Mouse (Mus musculus): ENCODE data around the gene Zc3h13. TPM values are rescaled to one million over a fixed set of nuclear protein-coding genes. Genes with fewer than 3 reads are reported as not detected.

The Zc3h13 gene
- polyA plus RNA-seq, 1 experiment, result 9.8 TPM

DNA sequence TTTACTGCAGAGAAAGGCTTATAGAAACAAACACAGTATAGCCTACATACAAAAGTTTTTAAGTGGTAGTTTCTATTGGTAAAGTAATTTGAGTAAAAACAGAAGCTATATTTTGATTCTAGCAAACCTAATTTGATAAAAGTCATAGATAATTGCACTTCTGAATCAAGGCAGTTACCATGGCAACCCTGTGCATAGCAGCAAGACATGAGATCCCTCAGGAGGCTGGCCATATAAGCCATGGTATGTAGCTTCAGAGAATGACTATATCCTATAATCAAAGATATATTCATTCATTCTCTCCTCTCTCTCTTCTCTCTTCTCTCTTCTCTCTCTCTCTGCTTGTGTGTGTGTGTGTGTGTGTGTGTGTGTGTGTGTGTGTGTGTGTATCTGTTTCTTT lies 23.7 kb downstream of the Zc3h13 start:
- no peak overlapping the region for H3K4me3 ChIP-seq (ENCODE audit: insufficient read depth, poor library complexity, severe bottlenecking)

DNA sequence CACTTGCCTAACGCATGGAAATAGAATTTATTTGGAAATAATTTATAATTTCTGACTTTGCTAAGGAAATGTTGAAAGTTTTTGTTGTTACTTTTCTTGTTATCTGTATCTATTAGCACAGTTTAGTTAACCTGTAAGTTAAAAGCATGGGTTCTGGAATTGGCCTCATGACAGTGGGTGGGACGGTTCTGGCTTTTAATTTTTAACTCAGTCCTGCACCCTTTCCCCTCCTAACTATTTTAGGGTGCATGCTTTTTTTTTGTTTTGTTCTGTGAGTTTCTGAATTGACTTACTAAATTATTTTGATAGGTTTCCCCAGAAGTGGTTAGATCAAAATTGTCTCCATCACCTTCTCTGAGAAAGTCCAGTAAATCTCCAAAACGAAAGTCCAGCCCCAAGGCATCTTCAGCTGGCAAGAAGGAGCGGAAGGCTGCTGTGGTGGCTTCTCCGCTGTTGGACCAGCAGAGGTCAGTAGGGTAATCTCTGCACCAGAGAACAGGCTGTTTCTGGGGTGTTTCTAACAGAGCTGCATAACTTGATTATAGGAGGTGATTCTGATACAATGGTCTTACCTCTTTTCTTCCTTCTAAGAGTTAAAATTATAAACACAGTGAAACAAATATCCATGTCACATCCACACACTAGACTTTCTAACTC lies 25.3 kb downstream of the Zc3h13 start:
- no peak for TF ChIP-seq CTCF (IDR thresholded peaks at IDR 0.05; ENCODE audit: control insufficient read depth, insufficient read depth, insufficient read length)
- TF ChIP-seq MYOD1 (IDR thresholded peaks at IDR 0.05; ENCODE audit: control insufficient read depth, insufficient read length, low read depth), result no peak
- no peak for TF ChIP-seq MAX (IDR thresholded peaks at IDR 0.05)
- TF ChIP-seq FOSL1 (IDR thresholded peaks at IDR 0.05; ENCODE audit: insufficient read depth, low read length, poor library complexity, severe bottlenecking), result no peak
- TF ChIP-seq MYOG (IDR thresholded peaks at IDR 0.05; ENCODE audit: control insufficient read depth, extremely low read depth, insufficient read length), result no peak
- no peak for TF ChIP-seq USF1 (IDR thresholded peaks at IDR 0.05; ENCODE audit: low read depth)
- TF ChIP-seq CEBPB (IDR thresholded peaks at IDR 0.05; ENCODE audit: low read depth), result no peak
- no peak overlapping the region for H3ac ChIP-seq (ENCODE audit: control insufficient read depth, insufficient read length, low read depth)
- no peak overlapping the region for H3K4me3 ChIP-seq (ENCODE audit: insufficient read depth, poor library complexity, severe bottlenecking)
- H3K36me3 ChIP-seq (ENCODE audit: control insufficient read depth, insufficient read depth), result no peaks in the 10 kb centered on the region
- no peaks in the 10 kb centered on the region for H3K27me3 ChIP-seq (ENCODE audit: control insufficient read depth, insufficient read depth, insufficient read length)
- H3K79me3 ChIP-seq (ENCODE audit: low read depth), result no peaks in the 10 kb centered on the region
- H3K79me2 ChIP-seq (ENCODE audit: control insufficient read depth, insufficient read depth), result no peaks in the 10 kb centered on the region

More for the DNA sequence above, 23.7 kb downstream of the Zc3h13 start:
- TF ChIP-seq CTCF (IDR thresholded peaks at IDR 0.05; ENCODE audit: control insufficient read depth, insufficient read depth, insufficient read length), result no peak
- TF ChIP-seq CEBPB (IDR thresholded peaks at IDR 0.05; ENCODE audit: low read depth), result no peak
- no peak for TF ChIP-seq MYOD1 (IDR thresholded peaks at IDR 0.05; ENCODE audit: control insufficient read depth, insufficient read length, low read depth)
- TF ChIP-seq USF1 (IDR thresholded peaks at IDR 0.05; ENCODE audit: low read depth), result no peak
- TF ChIP-seq MAX (IDR thresholded peaks at IDR 0.05), result no peak
- no peak for TF ChIP-seq MYOG (IDR thresholded peaks at IDR 0.05; ENCODE audit: control insufficient read depth, extremely low read depth, insufficient read length)
- TF ChIP-seq FOSL1 (IDR thresholded peaks at IDR 0.05; ENCODE audit: insufficient read depth, low read length, poor library complexity, severe bottlenecking), result no peak
- Histone ChIP-seq H3K27me3 (ENCODE audit: control insufficient read depth, insufficient read depth, insufficient read length) (no peaks in the 10 kb centered on the region), H3ac (ENCODE audit: control insufficient read depth, insufficient read length, low read depth) (no peak overlapping the region), H3K79me2 (ENCODE audit: control insufficient read depth, insufficient read depth) (no peaks in the 10 kb centered on the region), H3K36me3 (ENCODE audit: control insufficient read depth, insufficient read depth) (no peaks in the 10 kb centered on the region), H3K79me3 (ENCODE audit: low read depth) (peaks cover 1% of the 10 kb centered on the region)

DNA sequence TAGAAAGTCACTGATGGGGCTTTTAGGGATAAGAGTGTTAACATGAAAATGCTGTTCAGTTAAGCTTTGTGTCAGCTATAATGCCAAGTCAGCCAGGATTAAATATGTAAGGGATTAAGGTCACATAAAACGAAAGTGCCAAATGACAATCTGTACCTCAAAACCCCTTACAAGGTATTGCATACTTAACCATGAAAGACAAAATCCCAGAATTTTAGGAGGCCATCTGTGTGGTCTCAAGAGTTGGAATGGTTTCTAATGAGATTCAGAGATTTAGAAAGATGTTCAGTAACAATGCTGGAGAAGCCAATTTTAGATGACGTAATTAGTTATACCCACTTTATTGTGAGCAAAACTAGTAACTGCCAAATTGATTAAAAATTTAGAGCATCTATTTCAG lies 30.3 kb downstream of the Zc3h13 start:
- no peak for TF ChIP-seq CTCF (IDR thresholded peaks at IDR 0.05; ENCODE audit: control insufficient read depth, insufficient read depth, insufficient read length)
- no peak for TF ChIP-seq USF1 (IDR thresholded peaks at IDR 0.05; ENCODE audit: low read depth)
- TF ChIP-seq FOSL1 (IDR thresholded peaks at IDR 0.05; ENCODE audit: insufficient read depth, low read length, poor library complexity, severe bottlenecking), result no peak
- Histone ChIP-seq H3K27me3 (ENCODE audit: control insufficient read depth, insufficient read depth, insufficient read length) (no peaks in the 10 kb centered on the region), H3K79me2 (ENCODE audit: control insufficient read depth, insufficient read depth) (no peaks in the 10 kb centered on the region), H3ac (ENCODE audit: control insufficient read depth, insufficient read length, low read depth) (no peak overlapping the region), H3K79me3 (ENCODE audit: low read depth) (no peaks in the 10 kb centered on the region), H3K4me3 (ENCODE audit: insufficient read depth, poor library complexity, severe bottlenecking) (no peak overlapping the region), H3K36me3 (ENCODE audit: control insufficient read depth, insufficient read depth) (peaks cover 17% of the 10 kb centered on the region)

DNA sequence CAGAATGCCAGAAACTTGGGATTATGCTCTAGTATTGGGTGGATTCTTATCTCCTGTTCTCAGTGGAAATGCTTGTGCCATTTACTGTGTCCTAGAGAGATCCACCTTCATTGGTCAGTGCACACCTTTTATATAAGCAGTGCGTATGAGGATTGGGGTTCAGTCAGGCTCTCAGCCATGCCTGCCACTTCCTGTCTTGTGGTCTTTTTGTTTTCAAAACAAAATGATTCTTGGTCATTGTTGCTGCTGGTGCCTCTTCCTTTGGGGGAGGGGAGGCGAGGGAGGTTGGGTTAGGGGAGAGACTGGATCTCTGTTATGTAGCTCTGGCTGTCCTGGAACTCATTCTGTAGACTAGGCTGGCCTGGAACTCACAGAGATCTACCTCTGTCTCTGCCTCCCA lies 34.6 kb downstream of the Zc3h13 start:
- Histone ChIP-seq H3K27me3 (ENCODE audit: control insufficient read depth, insufficient read depth, insufficient read length) (no peaks in the 10 kb centered on the region), H3ac (ENCODE audit: control insufficient read depth, insufficient read length, low read depth) (no peak overlapping the region), H3K4me3 (ENCODE audit: insufficient read depth, poor library complexity, severe bottlenecking) (no peak overlapping the region), H3K36me3 (ENCODE audit: control insufficient read depth, insufficient read depth) (peaks cover 35% of the 10 kb centered on the region), H3K79me2 (ENCODE audit: control insufficient read depth, insufficient read depth) (no peaks in the 10 kb centered on the region), H3K79me3 (ENCODE audit: low read depth) (no peaks in the 10 kb centered on the region)
- TF ChIP-seq CTCF (IDR thresholded peaks at IDR 0.05; ENCODE audit: control insufficient read depth, insufficient read depth, insufficient read length) (no peak), CEBPB (IDR thresholded peaks at IDR 0.05; ENCODE audit: low read depth) (no peak), MYOG (IDR thresholded peaks at IDR 0.05; ENCODE audit: control insufficient read depth, extremely low read depth, insufficient read length) (no peak), MYOD1 (IDR thresholded peaks at IDR 0.05; ENCODE audit: control insufficient read depth, insufficient read length, low read depth) (no peak), MAX (IDR thresholded peaks at IDR 0.05) (no peak), USF1 (IDR thresholded peaks at IDR 0.05; ENCODE audit: low read depth) (no peak), FOSL1 (IDR thresholded peaks at IDR 0.05; ENCODE audit: insufficient read depth, low read length, poor library complexity, severe bottlenecking) (no peak)

DNA sequence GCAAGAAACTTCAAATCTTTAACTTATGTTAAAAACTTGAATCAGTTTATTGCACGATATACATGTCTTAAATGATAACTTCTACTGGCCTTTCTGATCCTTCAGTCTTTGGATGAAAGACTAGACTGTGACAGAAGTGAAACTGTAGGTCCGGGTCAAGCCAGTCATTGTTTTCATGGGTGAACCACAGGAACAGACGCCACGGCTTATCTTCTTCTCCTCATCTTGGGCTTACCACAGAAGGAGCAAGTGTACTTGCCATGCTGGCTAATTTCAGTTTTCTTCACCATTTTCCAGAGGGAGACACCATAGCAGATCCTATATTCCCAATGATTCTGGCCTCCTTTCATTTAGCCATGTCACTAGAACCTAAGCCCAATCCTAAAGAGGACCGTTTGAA lies 36.1 kb downstream of the Zc3h13 start:
- H3K36me3 ChIP-seq (ENCODE audit: control insufficient read depth, insufficient read depth), result peaks cover 35% of the 10 kb centered on the region
- no peak overlapping the region for H3K4me3 ChIP-seq (ENCODE audit: insufficient read depth, poor library complexity, severe bottlenecking)
- no peaks in the 10 kb centered on the region for H3K79me2 ChIP-seq (ENCODE audit: control insufficient read depth, insufficient read depth)
- TF ChIP-seq CTCF (IDR thresholded peaks at IDR 0.05; ENCODE audit: control insufficient read depth, insufficient read depth, insufficient read length), result no peak
- TF ChIP-seq FOSL1 (IDR thresholded peaks at IDR 0.05; ENCODE audit: insufficient read depth, low read length, poor library complexity, severe bottlenecking), result no peak
- no peak for TF ChIP-seq MYOG (IDR thresholded peaks at IDR 0.05; ENCODE audit: control insufficient read depth, extremely low read depth, insufficient read length)
- no peak for TF ChIP-seq MYOD1 (IDR thresholded peaks at IDR 0.05; ENCODE audit: control insufficient read depth, insufficient read length, low read depth)
- no peak for TF ChIP-seq CEBPB (IDR thresholded peaks at IDR 0.05; ENCODE audit: low read depth)
- TF ChIP-seq MAX (IDR thresholded peaks at IDR 0.05), result no peak
- no peak for TF ChIP-seq USF1 (IDR thresholded peaks at IDR 0.05; ENCODE audit: low read depth)
- no peaks in the 10 kb centered on the region for H3K27me3 ChIP-seq (ENCODE audit: control insufficient read depth, insufficient read depth, insufficient read length)
- no peak overlapping the region for H3ac ChIP-seq (ENCODE audit: control insufficient read depth, insufficient read length, low read depth)
- no peaks in the 10 kb centered on the region for H3K79me3 ChIP-seq (ENCODE audit: low read depth)

DNA sequence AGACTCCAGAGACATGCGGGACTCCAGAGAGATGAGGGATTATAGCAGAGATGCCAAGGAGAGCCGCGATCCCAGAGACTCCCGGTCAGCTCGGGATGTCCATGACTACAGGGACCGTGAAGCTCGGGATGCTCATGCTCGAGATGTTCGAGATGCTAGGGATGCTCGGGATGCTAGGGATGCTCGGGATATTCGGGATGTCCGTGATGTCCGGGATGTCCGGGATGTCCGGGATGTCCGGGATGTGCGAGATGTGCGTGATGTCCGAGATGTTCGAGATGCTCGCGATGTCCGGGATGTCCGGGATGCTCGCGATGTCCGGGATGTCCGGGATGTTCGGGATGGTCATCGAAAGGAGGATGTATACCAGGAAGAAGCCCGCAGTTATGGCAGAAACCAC lies 39.2 kb downstream of the Zc3h13 start:
- H3K36me3 ChIP-seq (ENCODE audit: control insufficient read depth, insufficient read depth), result peaks cover 29% of the 10 kb centered on the region

More for the DNA sequence above, 39.2 kb downstream of the Zc3h13 start:
- Histone ChIP-seq H3K79me3 (ENCODE audit: low read depth) (no peaks in the 10 kb centered on the region), H3K4me3 (ENCODE audit: insufficient read depth, poor library complexity, severe bottlenecking) (no peak overlapping the region), H3ac (ENCODE audit: control insufficient read depth, insufficient read length, low read depth) (no peak overlapping the region), H3K27me3 (ENCODE audit: control insufficient read depth, insufficient read depth, insufficient read length) (no peaks in the 10 kb centered on the region), H3K79me2 (ENCODE audit: control insufficient read depth, insufficient read depth) (no peaks in the 10 kb centered on the region)
- TF ChIP-seq MAX (IDR thresholded peaks at IDR 0.05) (no peak), FOSL1 (IDR thresholded peaks at IDR 0.05; ENCODE audit: insufficient read depth, low read length, poor library complexity, severe bottlenecking) (no peak), CEBPB (IDR thresholded peaks at IDR 0.05; ENCODE audit: low read depth) (no peak), MYOD1 (IDR thresholded peaks at IDR 0.05; ENCODE audit: control insufficient read depth, insufficient read length, low read depth) (no peak), USF1 (IDR thresholded peaks at IDR 0.05; ENCODE audit: low read depth) (no peak), CTCF (IDR thresholded peaks at IDR 0.05; ENCODE audit: control insufficient read depth, insufficient read depth, insufficient read length) (no peak)
